Mouse (Mus musculus) telencephalon, adult 2 months (tissue): ENCODE measurements around the gene Slc4a2.

Experiments used
- DNase-seq: peaks from one replicate; pipeline ENCODE4 v3.0.0-alpha.2; 2011; ENCODE audit warnings: low read depth, low spot score

The Slc4a2 gene

GRCm38 (mm10) chr5:24466762-24467161, 43.1 kb downstream of the Slc4a2 start:
- no peak for DNase-seq

DNA sequence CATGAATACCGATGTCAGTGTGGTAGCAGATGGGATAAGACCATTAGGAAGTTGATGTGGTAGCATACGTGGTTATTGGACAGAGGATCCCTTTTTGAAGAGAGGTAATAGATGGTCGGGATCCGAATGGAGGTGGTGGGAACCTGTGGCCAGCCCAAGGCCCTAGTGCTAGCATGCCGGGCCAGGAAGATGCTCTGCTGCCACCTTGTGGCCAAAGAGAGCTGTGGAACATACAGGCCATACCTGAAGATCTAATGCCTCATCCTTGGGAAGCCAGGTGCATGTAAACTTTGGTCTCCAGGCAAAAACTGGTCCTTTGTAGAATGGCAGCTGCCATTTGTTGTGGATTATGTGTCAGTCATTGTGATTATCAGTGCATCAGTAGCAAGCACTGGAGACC, 47.0 kb downstream of the Slc4a2 start:
- no peak for DNase-seq

DNA sequence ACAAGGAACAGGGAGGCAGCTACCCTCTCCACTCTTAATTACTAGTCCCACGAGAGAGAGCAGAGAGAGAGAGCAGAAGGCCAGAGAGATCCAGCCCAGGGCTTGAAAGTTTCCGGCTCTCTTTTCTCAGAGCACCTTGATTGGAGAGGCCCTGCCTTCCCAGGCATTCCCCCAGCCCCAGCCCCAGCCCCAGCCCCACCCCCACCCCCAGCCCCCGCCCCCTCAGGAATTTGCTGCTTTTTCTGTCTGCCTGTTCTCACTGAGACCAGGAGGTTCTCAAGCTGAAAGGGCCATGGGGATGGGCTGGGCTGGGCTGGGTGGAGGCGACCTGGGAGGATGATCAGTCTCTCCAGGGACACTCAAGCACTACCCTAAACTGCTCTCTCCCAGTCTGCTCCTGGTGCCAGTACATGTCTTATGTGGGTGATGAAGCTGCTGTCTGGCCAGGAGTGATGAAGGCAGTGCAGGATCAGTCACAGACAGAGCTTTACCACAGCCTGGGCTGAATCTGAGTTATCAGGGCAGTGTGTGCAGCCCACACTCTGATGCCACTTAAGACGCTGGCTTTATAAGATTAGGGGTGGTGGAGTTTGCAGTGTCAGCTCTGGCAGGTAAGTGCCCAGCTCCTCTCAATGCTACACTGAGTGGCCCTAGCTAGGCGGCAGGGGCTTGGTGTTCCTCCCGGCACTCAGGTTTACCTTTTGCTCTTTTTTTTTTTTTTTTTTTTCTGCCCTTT, 49.4 kb downstream of the Slc4a2 start:
- DNase-seq, result no peak

DNA sequence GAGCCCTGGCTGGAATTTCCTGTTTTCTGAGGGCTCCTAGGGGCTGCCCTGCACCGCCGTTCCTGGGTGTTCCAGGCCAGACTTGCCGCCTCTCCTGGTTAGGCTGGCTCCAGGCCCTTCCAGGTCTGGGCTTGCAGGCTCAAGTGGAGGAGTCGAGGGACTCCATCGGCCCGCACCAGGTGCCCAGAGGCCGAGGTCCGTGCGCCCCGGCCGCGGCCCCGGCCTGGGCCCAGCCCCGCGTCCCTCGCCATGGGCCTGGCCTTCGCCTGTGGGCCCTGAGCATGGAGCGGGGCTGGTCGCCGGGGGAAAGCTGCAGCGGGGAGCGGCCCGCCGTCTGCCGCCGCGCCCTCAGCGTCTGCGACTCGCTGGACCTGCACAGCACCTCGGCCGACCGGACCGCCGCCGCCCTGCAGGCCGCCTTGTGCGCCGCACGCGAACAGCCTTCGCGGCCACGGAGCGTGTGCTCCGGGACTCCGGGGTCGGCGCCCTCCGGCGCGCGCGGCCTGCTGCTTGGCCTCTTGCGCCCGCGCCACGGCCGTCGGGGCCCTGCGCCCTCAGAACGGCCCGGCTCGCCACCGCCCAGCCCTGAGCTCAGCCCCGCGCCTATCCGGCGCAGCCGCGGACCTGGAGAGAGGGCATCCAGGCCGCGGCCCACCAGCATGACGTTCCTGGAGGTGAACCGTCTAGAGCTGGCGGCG, 50.5 kb downstream of the Slc4a2 start:
- no peak for DNase-seq

- DNase-seq, result no peak
These were observed 51.2 kb downstream of the Slc4a2 start for GRCm38 (mm10) chr5:24474723-24475261.

GRCm38 (mm10) chr5:24475476-24476241, 52.0 kb downstream of the Slc4a2 start:
- DNase-seq, result no peak

GRCm38 (mm10) chr5:24477909-24478308, 54.3 kb downstream of the Slc4a2 start:
- no peak for DNase-seq

- DNase-seq, result no peak
These were observed 58.0 kb downstream of the Slc4a2 start for GRCm38 (mm10) chr5:24481647-24482046.

DNA sequence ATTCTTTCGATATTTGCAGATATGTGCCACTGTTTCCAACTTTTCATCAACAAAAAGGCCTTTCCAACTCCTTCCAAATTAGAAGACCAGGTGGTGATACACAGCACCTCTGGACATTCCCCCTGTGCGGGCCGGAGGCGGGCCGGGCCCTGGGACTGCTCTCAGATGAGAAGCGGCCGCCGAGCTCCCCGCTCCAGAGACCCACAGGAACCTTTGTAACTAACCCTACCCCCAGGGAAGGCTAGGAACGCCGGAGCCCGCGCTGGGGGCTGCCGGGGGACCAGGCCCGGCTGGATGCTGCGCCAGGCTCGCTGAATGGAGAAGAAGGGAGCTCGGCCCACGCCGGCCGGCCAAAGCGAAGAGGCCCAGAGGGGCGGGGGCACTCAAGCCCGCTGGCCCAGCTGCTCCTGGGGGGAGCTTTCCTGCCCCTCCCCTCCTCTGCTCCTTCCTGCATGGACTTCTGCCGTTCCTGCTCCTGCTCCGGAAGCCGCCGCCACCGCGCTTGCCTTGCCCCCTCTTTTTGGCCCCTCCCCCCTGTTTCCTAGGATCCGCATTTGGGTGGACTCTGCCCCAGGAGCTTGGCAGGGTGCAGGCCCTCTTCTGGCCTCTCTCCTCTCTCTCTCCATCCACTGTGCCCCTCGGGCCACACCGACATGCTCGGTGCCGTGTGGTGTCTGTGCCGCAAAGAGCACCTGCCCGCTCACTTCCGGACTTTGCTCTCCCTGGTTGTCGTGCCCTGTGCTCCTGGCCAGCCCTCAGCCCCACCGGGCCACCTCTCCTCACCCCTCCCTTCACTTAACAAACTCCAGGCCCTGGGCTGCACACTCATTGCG, 58.8 kb downstream of the Slc4a2 start:
- no peak for DNase-seq

GRCm38 (mm10) chr5:24483326-24483725, 59.7 kb downstream of the Slc4a2 start:
- peak; percentile 64 for DNase-seq

DNA sequence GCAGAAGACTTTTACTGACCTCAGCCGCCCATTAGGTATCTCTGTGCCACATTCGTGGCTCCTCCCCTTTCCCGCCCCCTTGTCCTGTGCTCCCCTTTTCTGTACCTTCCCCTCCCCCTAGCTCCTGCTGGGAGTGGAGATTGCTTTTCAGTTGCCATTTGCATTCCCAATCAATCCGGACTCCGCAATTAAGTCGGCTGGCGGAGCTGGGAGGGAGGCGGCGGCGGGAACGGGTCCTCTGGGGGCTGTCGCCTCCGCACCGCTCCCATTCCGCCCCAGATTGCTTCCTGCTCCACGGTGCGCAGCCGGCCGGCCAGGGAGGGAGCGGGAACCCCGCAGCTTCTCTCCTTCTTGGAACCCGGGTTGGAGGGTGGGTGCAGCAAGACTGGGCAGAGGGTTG, 61.3 kb downstream of the Slc4a2 start:
- DNase-seq, result no peak

GRCm38 (mm10) chr5:24486097-24486496, 62.5 kb downstream of the Slc4a2 start:
- DNase-seq, result peak; percentile 81

DNA sequence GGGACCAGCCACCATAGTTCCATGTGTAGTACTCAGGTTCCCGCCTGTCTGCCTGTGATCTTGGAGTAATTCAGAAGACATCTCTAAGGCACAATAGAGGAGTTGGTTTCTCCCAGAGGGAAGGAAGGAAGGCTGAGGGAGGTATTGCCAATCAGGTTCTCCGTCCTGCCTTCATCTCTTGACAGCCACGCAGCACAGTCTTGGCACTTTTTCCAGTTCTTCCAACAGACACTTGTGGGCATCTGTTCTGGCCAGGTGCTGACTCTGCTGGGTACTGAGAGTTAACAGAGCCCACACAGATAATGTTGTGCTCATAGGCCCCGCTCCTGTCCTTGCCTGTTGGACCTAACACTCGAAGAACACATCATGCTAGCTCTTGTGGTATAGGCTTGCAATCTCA, 63.1 kb downstream of the Slc4a2 start:
- no peak for DNase-seq

GRCm38 (mm10) chr5:24490413-24490920, 66.8 kb downstream of the Slc4a2 start:
- DNase-seq, result no peak
